Mouse (Mus musculus): ENCODE measurements around the gene Kcnn4. TPM values are rescaled to one million over a fixed set of nuclear protein-coding genes. Genes with fewer than 3 reads are reported as not detected.

Gene Kcnn4
- polyA plus RNA-seq, 1 experiment from 2014 or later, result 41.0 TPM

DNA sequence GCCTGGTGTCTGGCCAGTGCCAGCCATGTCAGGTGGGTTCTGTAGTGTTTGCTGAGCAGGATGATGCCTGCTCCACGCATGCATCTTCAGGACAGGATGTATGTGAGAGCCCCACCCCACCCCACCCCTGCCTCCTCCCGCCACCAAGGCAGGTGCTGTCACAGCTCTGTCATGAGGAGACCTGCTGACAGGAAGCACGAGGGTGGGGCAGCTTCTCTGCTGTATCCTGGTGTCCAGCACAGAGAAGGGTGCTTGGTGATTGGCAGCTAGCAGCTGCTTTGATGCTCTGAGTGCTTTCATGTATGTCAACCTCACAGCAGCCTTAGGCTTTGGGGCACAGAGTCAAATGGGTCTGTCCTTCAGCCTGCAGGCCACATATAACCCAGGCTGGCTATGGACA lies 43.6 kb downstream of the Kcnn4 start:
- no peak for ATAC-seq
- 79% methylated on average over 3 of the region's 3 CpGs for WGBS (ENCODE audit: insufficient replicate concordance)
- Histone ChIP-seq H3K4me1 (ENCODE audit: insufficient read depth) (no peaks in the 10 kb centered on the region), H3K4me2 (ENCODE audit: low read depth, low read length) (no peak overlapping the region), H3K9me3 (ENCODE audit: low read length) (no peaks in the 10 kb centered on the region), H3K27me3 (ENCODE audit: insufficient read depth, low read length) (no peaks in the 10 kb centered on the region), H3K4me3 (ENCODE audit: low read depth, low read length) (no peak overlapping the region), H3K36me3 (replicated peaks; ENCODE audit: insufficient read depth, low read length) (peaks cover 10% of the 10 kb centered on the region), H3K9ac (replicated peaks) (no peak overlapping the region), H3K27ac (ENCODE audit: low read depth) (no peak overlapping the region)
- no peak for DNase-seq
- TF ChIP-seq EP300 (IDR thresholded peaks at IDR 0.05; ENCODE audit: low read depth) (no peak), CTCF (IDR thresholded peaks at IDR 0.05; ENCODE audit: low read depth) (no peak)

DNA sequence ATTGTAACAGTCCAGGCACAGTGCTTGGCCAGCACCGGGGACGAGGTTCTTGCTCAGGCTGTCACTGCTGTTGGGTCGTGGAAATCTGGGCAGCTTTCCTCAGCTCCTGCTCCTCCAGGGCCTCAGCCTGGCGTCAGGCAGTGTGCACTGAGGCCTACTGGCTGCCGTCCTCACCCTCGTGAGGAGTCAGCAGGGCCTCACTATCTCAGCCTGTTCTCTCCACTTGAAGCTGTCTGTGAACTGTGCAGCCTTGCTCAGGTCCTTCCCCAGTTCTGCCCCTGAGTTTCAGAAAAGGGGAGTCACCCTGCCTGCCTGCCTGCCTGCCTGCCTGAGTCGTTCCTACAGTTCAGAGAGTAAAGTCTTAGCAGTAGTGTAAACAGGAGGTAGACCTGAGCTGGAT lies 45.2 kb downstream of the Kcnn4 start:
- Histone ChIP-seq H3K27me3 (ENCODE audit: insufficient read depth, low read length) (no peaks in the 10 kb centered on the region), H3K4me2 (ENCODE audit: low read depth, low read length) (no peak overlapping the region), H3K9me3 (ENCODE audit: low read length) (no peaks in the 10 kb centered on the region), H3K27ac (ENCODE audit: low read depth) (no peak overlapping the region), H3K4me3 (ENCODE audit: low read depth, low read length) (no peak overlapping the region), H3K36me3 (replicated peaks; ENCODE audit: insufficient read depth, low read length) (peaks cover 15% of the 10 kb centered on the region), H3K9ac (replicated peaks) (0 out of 2 replicates have a peak overlapping the region, but pooled peaks have one; percentile 9), H3K4me1 (ENCODE audit: insufficient read depth) (no peaks in the 10 kb centered on the region)
- WGBS (ENCODE audit: insufficient replicate concordance), result 70% methylated on average over 7 of the region's 7 CpGs
- DNase-seq (no peak), ATAC-seq (no peak)
- TF ChIP-seq EP300 (IDR thresholded peaks at IDR 0.05; ENCODE audit: low read depth) (no peak), CTCF (IDR thresholded peaks at IDR 0.05; ENCODE audit: low read depth) (no peak)

DNA sequence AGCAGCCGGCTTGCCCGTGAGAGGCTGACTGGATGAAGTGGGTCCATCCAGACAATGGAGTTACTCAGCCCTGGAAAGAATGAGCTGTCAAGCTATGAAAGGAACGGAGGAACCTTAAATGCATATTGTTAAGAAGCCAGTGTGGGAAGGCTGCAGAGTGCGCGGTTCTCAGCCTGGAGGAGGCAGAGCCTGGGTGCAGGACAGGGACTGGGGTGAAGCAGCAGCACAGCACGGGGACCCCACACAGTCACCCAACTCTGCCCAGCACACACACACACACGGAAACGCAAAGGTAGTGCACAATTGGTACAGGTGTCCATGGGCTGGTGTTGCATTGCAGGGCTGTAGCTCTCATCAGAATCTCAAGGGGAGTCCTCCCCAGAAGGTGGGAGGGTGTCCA lies 49.5 kb downstream of the Kcnn4 start:
- Histone ChIP-seq H3K27ac (ENCODE audit: low read depth) (no peak overlapping the region), H3K4me1 (ENCODE audit: insufficient read depth) (no peaks in the 10 kb centered on the region), H3K9me3 (ENCODE audit: low read length) (no peaks in the 10 kb centered on the region), H3K4me2 (ENCODE audit: low read depth, low read length) (no peak overlapping the region), H3K9ac (replicated peaks) (no peak overlapping the region), H3K4me3 (ENCODE audit: low read depth, low read length) (no peak overlapping the region), H3K27me3 (ENCODE audit: insufficient read depth, low read length) (no peaks in the 10 kb centered on the region), H3K36me3 (replicated peaks; ENCODE audit: insufficient read depth, low read length) (peaks cover 37% of the 10 kb centered on the region)
- TF ChIP-seq EP300 (IDR thresholded peaks at IDR 0.05; ENCODE audit: low read depth), result no peak
- no peak for TF ChIP-seq CTCF (IDR thresholded peaks at IDR 0.05; ENCODE audit: low read depth)
- DNase-seq, result no peak
- WGBS (ENCODE audit: insufficient replicate concordance), result 93% methylated on average over 8 of the region's 8 CpGs
- ATAC-seq, result no peak

DNA sequence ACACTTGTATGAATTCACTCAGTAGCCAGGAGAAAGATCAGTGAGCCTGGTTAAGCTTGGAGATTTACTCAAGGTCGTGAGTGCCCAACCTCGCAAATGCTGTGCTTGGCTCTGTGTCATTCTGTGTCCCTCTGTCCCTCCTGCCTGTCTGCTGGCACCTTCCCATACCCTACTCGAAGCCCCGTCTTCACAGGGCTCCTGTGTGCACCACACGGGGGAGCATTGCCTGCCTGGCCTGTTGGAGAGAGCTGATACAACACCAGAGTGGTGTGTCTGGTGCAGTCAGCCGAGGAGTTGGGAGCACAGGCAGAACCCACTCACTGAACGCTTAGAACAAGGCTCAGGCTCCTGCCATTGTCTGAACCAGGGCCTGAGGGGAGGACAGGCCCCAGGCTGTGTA lies 51.6 kb downstream of the Kcnn4 start:
- Histone ChIP-seq H3K36me3 (replicated peaks; ENCODE audit: insufficient read depth, low read length) (peaks cover 37% of the 10 kb centered on the region), H3K27ac (ENCODE audit: low read depth) (no peak overlapping the region), H3K4me1 (ENCODE audit: insufficient read depth) (no peaks in the 10 kb centered on the region), H3K4me3 (ENCODE audit: low read depth, low read length) (no peak overlapping the region), H3K27me3 (ENCODE audit: insufficient read depth, low read length) (no peaks in the 10 kb centered on the region), H3K9me3 (ENCODE audit: low read length) (no peaks in the 10 kb centered on the region), H3K4me2 (ENCODE audit: low read depth, low read length) (no peak overlapping the region), H3K9ac (replicated peaks) (no peak overlapping the region)
- no peak for ATAC-seq
- DNase-seq, result no peak
- WGBS (ENCODE audit: insufficient replicate concordance), result 70% methylated on average over 7 of the region's 7 CpGs
- no peak for TF ChIP-seq EP300 (IDR thresholded peaks at IDR 0.05; ENCODE audit: low read depth)
- no peak for TF ChIP-seq CTCF (IDR thresholded peaks at IDR 0.05; ENCODE audit: low read depth)

DNA sequence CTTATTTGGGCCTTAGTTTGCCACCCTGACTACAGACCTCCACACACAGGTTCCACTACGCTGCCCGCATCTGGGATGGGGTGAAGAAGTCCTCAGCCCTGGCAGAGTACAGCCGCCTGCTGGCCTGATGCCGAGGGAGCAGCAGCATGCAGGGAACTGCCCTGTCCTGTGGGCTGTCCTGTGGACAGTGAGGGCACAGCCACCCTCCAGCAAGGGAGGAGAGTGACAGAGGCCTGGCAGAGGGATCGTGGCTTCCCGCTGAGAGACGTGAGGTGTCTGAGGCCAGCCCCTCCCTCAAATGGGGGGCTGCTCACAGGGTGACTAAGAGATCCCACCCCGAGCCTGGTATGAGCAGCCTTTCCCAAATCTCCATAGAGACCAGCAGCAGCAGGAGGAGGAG lies 52.2 kb downstream of the Kcnn4 start:
- 87% methylated on average over 8 of the region's 8 CpGs for WGBS (ENCODE audit: insufficient replicate concordance)
- no peak for TF ChIP-seq EP300 (IDR thresholded peaks at IDR 0.05; ENCODE audit: low read depth)
- TF ChIP-seq CTCF (IDR thresholded peaks at IDR 0.05; ENCODE audit: low read depth), result no peak
- ATAC-seq, result no peak

DNA sequence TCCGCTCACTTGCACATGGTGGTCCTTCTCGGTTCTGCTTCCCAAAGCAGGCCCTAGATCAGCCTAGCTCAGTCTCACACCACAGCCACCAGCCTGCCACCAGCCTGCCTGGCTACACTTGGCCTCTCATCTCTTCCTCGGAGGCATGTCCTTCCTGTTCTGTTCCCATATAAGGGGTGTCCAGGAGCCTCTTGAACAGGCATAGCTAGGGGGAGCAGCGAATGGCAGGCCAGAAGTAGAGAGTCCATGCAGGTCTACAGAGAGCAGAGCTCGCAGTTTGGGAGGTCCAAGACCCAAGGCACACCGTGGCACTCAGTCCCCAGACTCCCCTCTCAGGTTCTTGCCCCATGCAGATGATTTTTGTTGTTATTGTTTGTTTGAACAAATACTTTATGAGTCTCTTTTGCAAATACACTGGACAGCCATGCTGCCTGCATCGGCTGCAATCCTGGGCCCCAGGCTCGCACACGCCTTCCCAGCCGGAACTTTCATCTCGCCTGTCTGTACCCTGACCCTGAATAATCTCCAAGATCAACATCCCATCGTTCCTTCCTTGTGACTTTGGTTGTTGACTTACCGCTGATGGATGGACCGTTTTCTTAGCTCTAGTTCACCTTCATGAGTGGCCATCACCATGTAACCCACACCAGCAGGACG lies 53.2 kb downstream of the Kcnn4 start:
- no peak overlapping the region for H3K4me3 ChIP-seq (ENCODE audit: low read depth, low read length)
- H3K9me3 ChIP-seq (ENCODE audit: low read length), result no peaks in the 10 kb centered on the region
- H3K4me1 ChIP-seq (ENCODE audit: insufficient read depth), result no peaks in the 10 kb centered on the region
- H3K27ac ChIP-seq (ENCODE audit: low read depth), result no peak overlapping the region
- DNase-seq (no peak), ATAC-seq (no peak)
- H3K9ac ChIP-seq (replicated peaks), result no peak overlapping the region
- no peak overlapping the region for H3K4me2 ChIP-seq (ENCODE audit: low read depth, low read length)
- H3K27me3 ChIP-seq (ENCODE audit: insufficient read depth, low read length), result no peaks in the 10 kb centered on the region
- peaks cover 28% of the 10 kb centered on the region for H3K36me3 ChIP-seq (replicated peaks; ENCODE audit: insufficient read depth, low read length)
- 78% methylated on average over 15 of the region's 15 CpGs for WGBS (ENCODE audit: insufficient replicate concordance)
- TF ChIP-seq CTCF (IDR thresholded peaks at IDR 0.05; ENCODE audit: low read depth) (no peak), EP300 (IDR thresholded peaks at IDR 0.05; ENCODE audit: low read depth) (no peak)

More for the DNA sequence above, 52.2 kb downstream of the Kcnn4 start:
- no peak overlapping the region for H3K27ac ChIP-seq (ENCODE audit: low read depth)
- DNase-seq, result no peak
- no peaks in the 10 kb centered on the region for H3K9me3 ChIP-seq (ENCODE audit: low read length)
- H3K9ac ChIP-seq (replicated peaks), result no peak overlapping the region
- H3K4me1 ChIP-seq (ENCODE audit: insufficient read depth), result no peaks in the 10 kb centered on the region
- H3K27me3 ChIP-seq (ENCODE audit: insufficient read depth, low read length), result no peaks in the 10 kb centered on the region
- H3K36me3 ChIP-seq (replicated peaks; ENCODE audit: insufficient read depth, low read length), result peaks cover 31% of the 10 kb centered on the region
- H3K4me2 ChIP-seq (ENCODE audit: low read depth, low read length), result no peak overlapping the region
- H3K4me3 ChIP-seq (ENCODE audit: low read depth, low read length), result no peak overlapping the region
